Mouse (Mus musculus) stomach, embryonic 16.5 days (tissue): ENCODE data around the gene Ssh3. TPM values are rescaled to one million over a fixed set of nuclear protein-coding genes. Genes with fewer than 3 reads are reported as not detected.

Experiments
- ATAC-seq: fragments of 200-750 bp; cut with Nextera tagmentation; 2 replicates; pipeline ENCODE4 v1.8.0; 2017; ENCODE audit warnings: moderate number of reproducible peaks, moderate TSS enrichment; ENCODE audit not compliant: insufficient read depth, low FRiP score
- H3K27ac ChIP-seq: fragments of 300-500 bp; sonication (generic); 2 replicates; pipeline ENCODE4 v1.5.1; 2014; ENCODE audit warnings: low read length
- H3K27me3 ChIP-seq: fragments of 300-500 bp; sonication (generic); 2 replicates; pipeline ENCODE4 v1.6.1; 2014; ENCODE audit warnings: low read length, control low read depth, mixed read lengths; ENCODE audit not compliant: control insufficient read depth, insufficient read depth
- H3K36me3 ChIP-seq: fragments of 300-500 bp; sonication (generic); 2 replicates; pipeline ENCODE4 v1.6.1; 2014; ENCODE audit warnings: low read length; ENCODE audit not compliant: control insufficient read depth, insufficient read depth
- H3K4me1 ChIP-seq: fragments of 300-500 bp; sonication (generic); 2 replicates; pipeline ENCODE4 v1.6.1; 2014; ENCODE audit warnings: low read length, control low read depth, mixed read lengths; ENCODE audit not compliant: control insufficient read depth, insufficient read depth
- H3K4me2 ChIP-seq: fragments of 300-500 bp; sonication (generic); 2 replicates; pipeline ENCODE4 v1.6.1; 2014; ENCODE audit warnings: low read depth, low read length, mixed read lengths
- H3K4me3 ChIP-seq: fragments of 300-500 bp; sonication (generic); replicated peaks from 2 replicates; pipeline ENCODE4 v1.5.1; 2014; ENCODE audit warnings: mild to moderate bottlenecking, low read length
- H3K9ac ChIP-seq: fragments of 300-500 bp; sonication (generic); 2 replicates; pipeline ENCODE4 v1.6.1; 2014; ENCODE audit warnings: low read length
- H3K9me3 ChIP-seq: fragments of 300-500 bp; sonication (generic); replicated peaks from 2 replicates; pipeline ENCODE4 v1.6.1; 2016; ENCODE audit warnings: low read length, control low read depth; ENCODE audit not compliant: control insufficient read depth
- WGBS: fragments of 180-500 bp; shearing (Covaris S2); extraction: QIAGEN DNeasy Blood & Tissue Kit; methylation state at CpG from one replicate; pipeline ENCODE4 v1.1.7; 2014; 5-methylcytosine and 5-hydroxymethylcytosine counted together
- polyA plus RNA-seq: library from polyadenylated mRNA; unstranded; fragments of >200 nt; fragmentation: Nextera tagmentation; extraction: Ambion mirVana; gene quantifications from 2 replicates; pipeline ENCODE4 v1.2.1, GENCODE M21; 2015

The Ssh3 gene
- polyA plus RNA-seq, 1 experiment from 2014 or later: 44.5 TPM

DNA sequence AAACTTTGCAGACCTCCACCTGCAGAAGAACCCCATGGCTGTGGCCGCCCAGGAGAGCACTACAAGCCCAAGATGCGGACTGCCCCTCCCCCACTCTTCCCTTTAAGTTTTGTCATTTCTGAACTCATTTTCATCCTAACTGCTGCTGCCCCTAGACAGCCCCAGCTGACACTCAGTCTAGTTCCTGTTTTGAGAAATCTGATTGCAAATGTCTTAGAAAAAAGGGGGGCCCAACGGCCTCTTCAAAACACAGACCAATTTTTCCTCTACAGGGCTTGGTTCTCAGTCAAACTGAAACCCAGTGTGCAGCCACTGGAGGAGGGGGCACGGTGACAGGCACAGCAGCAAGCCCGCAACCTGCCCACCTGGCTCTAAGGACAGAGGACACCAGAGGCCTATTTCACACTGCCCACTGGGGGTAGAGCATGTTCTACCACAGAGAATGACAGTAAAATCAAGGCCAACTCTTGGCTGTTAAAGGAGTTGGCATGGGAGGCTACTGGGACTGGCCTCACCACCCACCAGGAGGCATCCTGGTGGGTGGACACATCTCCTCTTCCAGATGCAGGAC, 35.4 kb upstream of the Ssh3 start:
- H3K9ac ChIP-seq: peak overlapping the region; percentile 99
- 53% methylated on average over 5 of the region's 5 CpGs for WGBS
- no peaks in the 10 kb centered on the region for H3K9me3 ChIP-seq
- H3K36me3 ChIP-seq: no peaks in the 10 kb centered on the region
- peaks cover 62% of the 10 kb centered on the region for H3K4me1 ChIP-seq
- peak overlapping the region; percentile 98 for H3K4me3 ChIP-seq
- H3K4me2 ChIP-seq: peak overlapping the region; percentile 77
- H3K27ac ChIP-seq: peak overlapping the region; percentile 76
- H3K27me3 ChIP-seq: no peaks in the 10 kb centered on the region
- ATAC-seq: no peak

GRCm38 (mm10) chr19:4303640-4303995, 34.6 kb upstream of the Ssh3 start:
- Histone ChIP-seq H3K4me1 (peaks cover 69% of the 10 kb centered on the region), H3K4me2 (peak overlapping the region; percentile 77), H3K27ac (no peak overlapping the region; the same call in 1 of the 2 replicates), H3K27me3 (no peaks in the 10 kb centered on the region), H3K36me3 (no peaks in the 10 kb centered on the region), H3K9ac (peak overlapping the region; percentile 65; the same call in 1 of the 2 replicates), H3K9me3 (no peaks in the 10 kb centered on the region), H3K4me3 (no peak overlapping the region)
- WGBS: 85% methylated on average over 5 of the region's 5 CpGs
- no peak for ATAC-seq

GRCm38 (mm10) chr19:4302936-4303639, 34.1 kb upstream of the Ssh3 start:
- 55% methylated on average over 7 of the region's 7 CpGs for WGBS
- no peaks in the 10 kb centered on the region for H3K36me3 ChIP-seq
- no peak for ATAC-seq
- H3K9me3 ChIP-seq: no peaks in the 10 kb centered on the region
- 0 out of 2 replicates have a peak overlapping the region, but pooled peaks have one; percentile 3 for H3K4me3 ChIP-seq
- H3K9ac ChIP-seq: peak overlapping the region; percentile 65
- H3K27ac ChIP-seq: peak overlapping the region; percentile 87
- no peaks in the 10 kb centered on the region for H3K27me3 ChIP-seq
- H3K4me2 ChIP-seq: peak overlapping the region; percentile 77
- H3K4me1 ChIP-seq: peaks cover 73% of the 10 kb centered on the region

- 22% methylated on average over 21 of the region's 21 CpGs for WGBS
- Histone ChIP-seq H3K4me3 (peak overlapping the region; percentile 24), H3K36me3 (no peaks in the 10 kb centered on the region), H3K9ac (peak overlapping the region; percentile 65), H3K27me3 (no peaks in the 10 kb centered on the region), H3K4me1 (peaks cover 81% of the 10 kb centered on the region), H3K4me2 (peak overlapping the region; percentile 43), H3K27ac (peak overlapping the region; percentile 87), H3K9me3 (no peaks in the 10 kb centered on the region)
- ATAC-seq: peak; percentile 8; the same call in 1 of the 2 replicates
Observed at GRCm38 (mm10) chr19:4301735-4302651, 33.0 kb upstream of the Ssh3 start.

DNA sequence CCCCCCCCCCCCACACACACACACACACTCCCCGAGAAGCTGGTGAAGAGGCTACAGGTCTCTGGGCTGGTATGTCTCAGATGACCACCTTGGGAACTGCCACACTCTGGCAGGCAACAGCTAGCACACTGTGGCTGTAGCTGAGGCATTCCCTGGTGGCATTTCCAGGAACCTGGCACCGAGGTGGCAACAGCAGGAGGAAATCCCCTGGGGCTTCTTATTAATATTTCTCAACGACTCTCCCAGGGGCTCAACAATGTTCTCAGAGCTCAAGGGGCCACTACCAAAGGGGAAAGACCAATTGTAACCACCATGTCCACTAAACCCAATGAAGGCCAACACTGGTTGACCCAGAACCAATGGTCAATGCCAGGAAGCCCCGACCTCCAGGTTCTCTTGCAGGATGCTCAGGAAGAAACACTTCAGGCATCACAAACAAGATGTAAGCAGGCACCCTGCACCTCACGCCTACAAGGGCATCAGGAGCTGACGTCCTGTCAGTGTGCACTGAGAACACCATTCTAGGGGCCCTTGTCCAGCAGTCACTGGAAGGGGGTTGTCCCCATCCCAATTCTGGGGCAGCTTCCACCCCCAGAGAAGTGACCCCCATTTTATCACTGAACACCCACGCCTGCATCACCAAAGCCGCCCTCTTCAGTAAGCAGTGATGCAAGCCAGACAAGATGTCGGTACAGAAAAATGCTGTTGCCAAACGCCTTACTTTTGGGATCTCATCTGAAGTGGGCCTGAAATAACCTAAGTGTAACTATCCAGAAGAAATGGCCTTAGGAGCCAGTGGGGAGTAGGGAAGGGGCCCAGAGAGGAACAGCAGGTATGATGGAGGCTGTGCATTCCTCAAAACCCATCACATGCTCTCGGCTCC, 32.1 kb upstream of the Ssh3 start:
- Histone ChIP-seq H3K9ac (peak overlapping the region; percentile 65), H3K27me3 (no peaks in the 10 kb centered on the region)
- no peak for ATAC-seq

DNA sequence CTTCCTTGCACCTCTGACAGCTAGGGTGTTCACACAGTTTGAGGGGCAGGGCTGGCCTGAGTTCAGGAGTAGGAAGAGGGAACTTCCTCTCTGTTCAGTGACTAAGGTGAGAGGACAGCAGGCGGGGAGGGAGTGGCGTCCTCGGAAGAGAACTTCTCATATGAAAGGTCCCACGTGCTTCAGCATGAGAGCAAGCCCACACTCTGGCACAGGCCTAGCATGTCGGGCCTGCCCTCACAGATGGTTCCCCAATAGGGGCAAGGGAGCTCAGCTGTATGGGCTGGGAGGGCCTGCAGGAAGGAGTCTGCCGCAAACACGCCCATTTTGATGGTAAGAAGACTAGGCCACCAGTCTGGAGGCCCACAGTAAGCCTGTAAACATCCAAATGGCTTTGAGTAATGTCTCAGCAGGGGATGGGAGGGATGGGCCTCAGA, 31.3 kb upstream of the Ssh3 start:
- Histone ChIP-seq H3K36me3 (no peaks in the 10 kb centered on the region), H3K4me2 (peak overlapping the region; percentile 0; the same call in 1 of the 2 replicates), H3K4me3 (no peak overlapping the region), H3K27me3 (no peaks in the 10 kb centered on the region), H3K9ac (peak overlapping the region; percentile 29; the same call in 1 of the 2 replicates), H3K4me1 (peaks cover 76% of the 10 kb centered on the region), H3K27ac (peak overlapping the region; percentile 87), H3K9me3 (no peaks in the 10 kb centered on the region)
- ATAC-seq: peak; percentile 41
- WGBS: 39% methylated on average over 7 of the region's 7 CpGs

More for the DNA sequence above, 32.1 kb upstream of the Ssh3 start:
- no peaks in the 10 kb centered on the region for H3K9me3 ChIP-seq
- peak overlapping the region; percentile 24; the same call in 1 of the 2 replicates for H3K4me3 ChIP-seq
- WGBS: 61% methylated on average over 11 of the region's 11 CpGs
- H3K27ac ChIP-seq: peak overlapping the region; percentile 87
- H3K36me3 ChIP-seq: no peaks in the 10 kb centered on the region
- peak overlapping the region; percentile 43 for H3K4me2 ChIP-seq
- peaks cover 76% of the 10 kb centered on the region for H3K4me1 ChIP-seq

GRCm38 (mm10) chr19:4299574-4300270, 30.7 kb upstream of the Ssh3 start:
- Histone ChIP-seq H3K27me3 (no peaks in the 10 kb centered on the region), H3K4me1 (peaks cover 72% of the 10 kb centered on the region), H3K4me2 (peak overlapping the region; percentile 0; the same call in 1 of the 2 replicates), H3K36me3 (no peaks in the 10 kb centered on the region), H3K9me3 (no peaks in the 10 kb centered on the region), H3K27ac (peak overlapping the region; percentile 87), H3K9ac (peak overlapping the region; percentile 29; the same call in 1 of the 2 replicates), H3K4me3 (no peak overlapping the region)
- 69% methylated on average over 6 of the region's 6 CpGs for WGBS
- ATAC-seq: peak; percentile 52

GRCm38 (mm10) chr19:4299126-4299525, 30.1 kb upstream of the Ssh3 start:
- Histone ChIP-seq H3K4me1 (peaks cover 66% of the 10 kb centered on the region), H3K27ac (peak overlapping the region; percentile 87), H3K9ac (no peak overlapping the region; the same call in 1 of the 2 replicates), H3K4me2 (0 out of 2 replicates have a peak overlapping the region, but pooled peaks have one; percentile 0), H3K9me3 (no peaks in the 10 kb centered on the region), H3K4me3 (no peak overlapping the region), H3K36me3 (no peaks in the 10 kb centered on the region), H3K27me3 (no peaks in the 10 kb centered on the region)
- ATAC-seq: no peak
- WGBS: 88% methylated on average over 7 of the region's 7 CpGs
